Mouse (Mus musculus) megakaryocyte, embryonic 14.5 days (primary cell): ENCODE results near the gene Nfatc3.

ENCODE experiments used
- FLI1 ChIP-seq: IDR thresholded peaks from 2 replicates; pipeline ENCODE4 v1.6.1; 2012; ENCODE audit warnings: low read length, inconsistent platforms, mixed read lengths
- GATA1 ChIP-seq: IDR thresholded peaks from 3 replicates; pipeline ENCODE4 v1.6.1; 2012; ENCODE audit warnings: mixed read lengths, low read length, inconsistent platforms, borderline replicate concordance

DNA sequence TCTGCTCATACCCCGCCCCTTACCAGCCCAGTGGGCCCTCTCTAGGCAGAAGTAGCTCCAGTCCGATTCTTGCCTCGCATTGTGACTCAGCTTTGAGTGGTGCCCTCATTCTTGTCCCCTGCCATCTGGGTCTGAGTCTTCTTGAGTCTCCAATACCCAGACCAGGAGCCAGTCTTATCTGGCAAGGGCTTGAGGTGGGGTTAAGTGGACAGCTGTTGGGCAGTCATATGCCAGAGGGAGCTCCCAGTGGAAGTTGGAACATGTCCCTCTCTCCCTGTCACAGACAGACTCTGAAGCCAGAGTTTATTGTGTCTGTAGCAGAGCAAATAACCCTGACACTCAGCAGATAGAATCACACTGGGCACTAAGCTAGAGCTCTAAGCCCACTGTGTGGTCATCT, 7.6 kb upstream of the Nfatc3 start:
- no peak for TF ChIP-seq GATA1
- TF ChIP-seq FLI1, result no peak
